Comparison of ENCODE assay signal across 7 mouse cellular contexts in the genomic region with DNA sequence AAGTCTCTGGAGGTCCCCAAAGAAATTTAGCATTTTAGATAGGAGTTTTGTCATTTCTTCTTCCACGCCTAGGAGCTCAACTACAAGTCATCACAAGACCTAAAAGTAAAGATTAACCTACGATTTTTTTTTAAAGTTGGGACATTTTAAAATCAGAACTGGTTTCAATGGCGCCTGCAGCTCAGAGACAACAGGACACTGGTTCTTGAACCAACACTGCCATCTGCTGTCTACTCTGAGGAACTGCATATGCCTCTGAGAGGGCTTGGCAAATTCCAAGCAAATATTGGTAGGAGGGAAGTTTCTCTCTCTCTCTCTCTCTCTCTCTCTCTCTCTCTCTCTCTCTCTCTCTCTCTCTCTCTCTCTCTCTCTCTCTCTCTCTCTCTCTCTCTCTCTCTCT. TPM values are rescaled to one million over a fixed set of nuclear protein-coding genes. Genes with fewer than 3 reads are reported as not detected.
DNase-seq lines count a peak whose midpoint lies in the region; ATAC-seq lines count a peak whose summit lies in the region.

No protein-coding gene starts in this region.

- peak overlapping the region; percentile 72 for H3K4me3 ChIP-seq in heart, embryonic 10.5 days
- H3K4me3 ChIP-seq in kidney, embryonic 14.5 days (ENCODE audit: low read length), result peak overlapping the region; percentile 59
- H3K4me3 ChIP-seq in neural tube, embryonic 14.5 days (ENCODE audit: low read depth, low read length), result peak overlapping the region; percentile 32

- peaks cover 39% of the 10 kb centered on the region for H3K4me1 ChIP-seq in heart, embryonic 10.5 days
- H3K4me1 ChIP-seq in kidney, embryonic 14.5 days (ENCODE audit: control insufficient read depth, insufficient read depth, low read length), result 0 out of 2 replicates have a peak, but pooled peaks cover 5% of the 10 kb centered on the region
- peaks cover 9% of the 10 kb centered on the region for H3K4me1 ChIP-seq in neural tube, embryonic 14.5 days (ENCODE audit: control insufficient read depth, insufficient read depth, low read length)

- peak overlapping the region; percentile 84; the same call in 1 of the 2 replicates for H3K9ac ChIP-seq in kidney, embryonic 14.5 days (ENCODE audit: low read depth, low read length)
- no peak overlapping the region for H3K9ac ChIP-seq in neural tube, embryonic 14.5 days (replicated peaks; ENCODE audit: low read depth, low read length)

- WGBS in heart, embryonic 10.5 days, result 0% methylated on average over 3 of the region's 3 CpGs
- 0% methylated on average over 3 of the region's 3 CpGs for WGBS in kidney, embryonic 14.5 days
- WGBS in neural tube, embryonic 14.5 days, result 0% methylated on average over 3 of the region's 3 CpGs

- peak overlapping the region; percentile 88 for H3K27ac ChIP-seq in heart, embryonic 10.5 days
- peak overlapping the region; percentile 69; the same call in 1 of the 2 replicates for H3K27ac ChIP-seq in kidney, embryonic 14.5 days (ENCODE audit: low read depth, low read length)
- no peak overlapping the region for H3K27ac ChIP-seq in neural tube, embryonic 14.5 days (ENCODE audit: low read depth, low read length)

- H3K27me3 ChIP-seq in heart, embryonic 10.5 days (ENCODE audit: insufficient read depth, poor library complexity, severe bottlenecking), result peaks cover 33% of the 10 kb centered on the region
- H3K27me3 ChIP-seq in kidney, embryonic 14.5 days (ENCODE audit: control insufficient read depth, insufficient read depth, low read length), result peaks cover 26% of the 10 kb centered on the region; the same call in 1 of the 2 replicates
- H3K27me3 ChIP-seq in neural tube, embryonic 14.5 days (ENCODE audit: control insufficient read depth, insufficient read depth, low read length), result peaks cover 9% of the 10 kb centered on the region

- DNase-seq in CD8-positive naive resting alpha-beta T cell, adult 2 months (ENCODE audit: low read depth in 2 of 2, low spot score in 2 of 2), result peak; percentile 40 to 54
- DNase-seq in Muller cell, postnatal 12 days (ENCODE audit: inconsistent ontology term), result peak; percentile 74
- DNase-seq in heart, embryonic 10.5 days (ENCODE audit: low spot score), result no peak
- DNase-seq in lung, adult 18-20 months, result peak; percentile 60 to 65

- H3K9me3 ChIP-seq in heart, embryonic 10.5 days, result no peaks in the 10 kb centered on the region
- H3K9me3 ChIP-seq in kidney, embryonic 14.5 days (ENCODE audit: control insufficient read depth, low read length), result no peaks in the 10 kb centered on the region
- no peaks in the 10 kb centered on the region for H3K9me3 ChIP-seq in neural tube, embryonic 14.5 days (ENCODE audit: control insufficient read depth, low read length)

- no peaks in the 10 kb centered on the region for H3K36me3 ChIP-seq in heart, embryonic 10.5 days
- peaks cover 10% of the 10 kb centered on the region; the same call in 1 of the 2 replicates for H3K36me3 ChIP-seq in kidney, embryonic 14.5 days (ENCODE audit: control insufficient read depth, insufficient read depth, low read length)
- no peaks in the 10 kb centered on the region for H3K36me3 ChIP-seq in neural tube, embryonic 14.5 days (ENCODE audit: control insufficient read depth, insufficient read depth, low read length)

- ATAC-seq in common myeloid progenitor, adult 5-6 weeks (replicated peaks; ENCODE audit: low read depth, poor library complexity, severe bottlenecking), result peak; percentile 64
- ATAC-seq in kidney, embryonic 14.5 days (ENCODE audit: low FRiP score, low TSS enrichment), result no peak
- ATAC-seq in neural tube, embryonic 14.5 days (ENCODE audit: low read depth), result no peak

- peak overlapping the region; percentile 87 for H3K4me2 ChIP-seq in kidney, embryonic 14.5 days (replicated peaks; ENCODE audit: low read depth, low read length)
- peak overlapping the region; percentile 63 for H3K4me2 ChIP-seq in neural tube, embryonic 14.5 days (ENCODE audit: low read depth, low read length)

RNA-seq across cellular contexts. Expression of gene Pdgfra, which starts 4.9 kb away (rescaled TPM):
- 0.05 TPM in 1 of 2 replicates, not detected in the other for total RNA-seq in common myeloid progenitor, adult 5-6 weeks (2017)
- polyA plus RNA-seq in heart, embryonic 10.5 days (2016; fragmentation: Nextera tagmentation; extraction: Ambion mirVana), result 23.8 and 37.4 TPM in 2 replicates
- 23.0 and 56.8 TPM in 2 replicates for polyA plus RNA-seq in kidney, embryonic 14.5 days (2014; fragmentation: Nextera tagmentation; extraction: Ambion mirVana)
- 11.6 and 23.2 TPM in 2 replicates for polyA plus RNA-seq in neural tube, embryonic 14.5 days (2014; fragmentation: Nextera tagmentation; extraction: Ambion mirVana)
